Mouse (Mus musculus) gastrocnemius, adult 2 months (tissue): ENCODE measurements at regions not wholly inside any gene's neighbourhood (a gene's known extent, or its start where the extent isn't known, plus 50 kb on each side); places are given as distances from the start of the nearest gene placed in this dataset.
A peak's percentile ranks its signal among the peaks of the same experiment; 100 is the strongest.

ENCODE experiments used
- DNase-seq: peaks from one replicate; pipeline ENCODE4 v3.0.0; 2022
- H3K27ac ChIP-seq: fragments of 200-600 bp; 2 replicates; pipeline ENCODE4 v1.8.1; 2022; ENCODE audit warnings: mild to moderate bottlenecking
- H3K4me3 ChIP-seq: fragments of 200-600 bp; 2 replicates; pipeline ENCODE4 v1.8.1; 2022; ENCODE audit warnings: mild to moderate bottlenecking, moderate library complexity
- CTCF ChIP-seq: fragments of 200-600 bp; IDR thresholded peaks from 2 replicates; pipeline ENCODE4 v1.8.1; 2022; ENCODE audit warnings: antibody characterized with exemption, mild to moderate bottlenecking, moderate library complexity
- intact Hi-C: fragments of 180-260 bp; cut with DNase I; formaldehyde crosslinking; loops from one replicate; pipeline ENCODE4 v1.15.1; 2025

- Histone ChIP-seq H3K27ac (no peak overlapping the region), H3K4me3 (no peak overlapping the region)
- TF ChIP-seq CTCF, result no peak
- intact Hi-C loops, result no loop called here
- no peak for DNase-seq
Observed at GRCm38 (mm10) chr4:4556126-4556525, 237.0 kb downstream of the Impad1 start.

- intact Hi-C loops, result no loop called here
- Histone ChIP-seq H3K27ac (no peak overlapping the region), H3K4me3 (no peak overlapping the region)
- DNase-seq, result no peak
- TF ChIP-seq CTCF, result no peak
Observed at GRCm38 (mm10) chr4:4550301-4550700, 242.9 kb downstream of the Impad1 start.

- H3K27ac ChIP-seq, result no peak overlapping the region
- DNase-seq, result no peak
- intact Hi-C loops, result no loop called here
- no peak overlapping the region for H3K4me3 ChIP-seq
- no peak for TF ChIP-seq CTCF
Observed at GRCm38 (mm10) chr4:4549893-4550292, 243.3 kb downstream of the Impad1 start.

- TF ChIP-seq CTCF, result no peak
- no peak for DNase-seq
- H3K27ac ChIP-seq, result no peak overlapping the region
- intact Hi-C loops, result no loop called here
- no peak overlapping the region for H3K4me3 ChIP-seq
Observed at GRCm38 (mm10) chr4:4537172-4537753, 255.9 kb downstream of the Impad1 start.

GRCm38 (mm10) chr4:4532196-4532595 lies 261.0 kb downstream of the Impad1 start:
- DNase-seq, result no peak
- peak overlapping the region; percentile 5; the same call in 1 of the 2 replicates for H3K27ac ChIP-seq

GRCm38 (mm10) chr4:4528311-4528710 lies 264.8 kb downstream of the Impad1 start:
- no peak for DNase-seq
- H3K27ac ChIP-seq, result no peak overlapping the region
- no peak for TF ChIP-seq CTCF
- intact Hi-C loops, result no loop called here
- no peak overlapping the region for H3K4me3 ChIP-seq

More at GRCm38 (mm10) chr4:4532196-4532595, 261.0 kb downstream of the Impad1 start:
- TF ChIP-seq CTCF, result no peak
- H3K4me3 ChIP-seq, result no peak overlapping the region
- intact Hi-C loops, result no loop called here

- TF ChIP-seq CTCF, result no peak
- Histone ChIP-seq H3K27ac (no peak overlapping the region), H3K4me3 (no peak overlapping the region)
- intact Hi-C loops, result no loop called here
- no peak for DNase-seq
Observed at GRCm38 (mm10) chr4:4521757-4522156, 271.4 kb downstream of the Impad1 start.

- intact Hi-C loops, result no loop called here
- no peak overlapping the region for H3K27ac ChIP-seq
- DNase-seq, result no peak
- TF ChIP-seq CTCF, result no peak
- H3K4me3 ChIP-seq, result no peak overlapping the region
Observed at GRCm38 (mm10) chr4:4518741-4519140, 274.4 kb downstream of the Impad1 start.

- no peak for TF ChIP-seq CTCF
- Histone ChIP-seq H3K4me3 (no peak overlapping the region), H3K27ac (no peak overlapping the region)
- intact Hi-C loops, result no loop called here
- no peak for DNase-seq
Observed at GRCm38 (mm10) chr4:4513351-4513750, 279.8 kb downstream of the Impad1 start.

- intact Hi-C loops, result no loop called here
- Histone ChIP-seq H3K4me3 (no peak overlapping the region), H3K27ac (no peak overlapping the region)
- TF ChIP-seq CTCF, result no peak
- no peak for DNase-seq
Observed at GRCm38 (mm10) chr4:4510180-4510920, 282.8 kb downstream of the Impad1 start.

- Histone ChIP-seq H3K27ac (peak overlapping the region; percentile 43), H3K4me3 (no peak overlapping the region)
- intact Hi-C loops, result loop anchor here (10.0 kb wide), 1 partner anchor 1726 kb away; no protein-coding TSS in a partner anchor
- DNase-seq, result peak; percentile 44
- TF ChIP-seq CTCF, result no peak
Observed at GRCm38 (mm10) chr4:4509296-4509695, 283.9 kb downstream of the Impad1 start.

GRCm38 (mm10) chr4:4497199-4497598 lies 296.0 kb downstream of the Impad1 start:
- TF ChIP-seq CTCF, result no peak
- H3K4me3 ChIP-seq, result no peak overlapping the region
- intact Hi-C loops, result no loop called here
- no peak overlapping the region for H3K27ac ChIP-seq
- DNase-seq, result no peak

- Histone ChIP-seq H3K27ac (no peak overlapping the region), H3K4me3 (no peak overlapping the region)
- no peak for DNase-seq
- no peak for TF ChIP-seq CTCF
- intact Hi-C loops, result no loop called here
Observed at GRCm38 (mm10) chr4:4496181-4496580, 297.0 kb downstream of the Impad1 start.
